Mouse (Mus musculus) macrophage (primary cell): Measurements from ENCODE around the gene Prdx5. TPM values are rescaled to one million over a fixed set of nuclear protein-coding genes. Genes with fewer than 3 reads are reported as not detected.

ENCODE experiments used
- H3K27ac ChIP-seq: fragments of 350-480 bp; formaldehyde crosslinking; 2 replicates; pipeline ENCODE4 v1.9.0; 2021
- H3K36me3 ChIP-seq: fragments of 350-480 bp; formaldehyde crosslinking; 2 replicates; pipeline ENCODE4 v1.9.0; 2021; ENCODE audit errors: inconsistent target
- H3K4me3 ChIP-seq: fragments of 350-480 bp; formaldehyde crosslinking; 2 replicates; pipeline ENCODE4 v1.9.0; 2021; ENCODE audit errors: inconsistent target
- H3K79me2 ChIP-seq: fragments of 350-480 bp; formaldehyde crosslinking; 2 replicates; pipeline ENCODE4 v1.9.0; 2021; ENCODE audit errors: inconsistent target
- WGBS: methylation state at CpG from one replicate; pipeline ENCODE4 v1.1.7; 2026; ENCODE audit warnings: inconsistent platforms; ENCODE audit not compliant: missing documents; 5-methylcytosine and 5-hydroxymethylcytosine counted together
- polyA plus RNA-seq: library from polyadenylated mRNA; stranded (reverse); fragments of 250-400 nt; gene quantifications from 3 replicates; pipeline ENCODE4 v1.2.4, GENCODE M21; 2018; ENCODE audit warnings: inconsistent platforms

Prdx5 gene
- polyA plus RNA-seq, 1 experiment from 2014 or later = 147 TPM

GRCm38 (mm10) chr19:6926559-6927255 lies 16.8 kb upstream of the Prdx5 start:
- 32% methylated on average over 26 of the region's 26 CpGs for WGBS
- no peaks in the 10 kb centered on the region for H3K36me3 ChIP-seq
- H3K4me3 ChIP-seq = no peak overlapping the region
- no peak overlapping the region for H3K27ac ChIP-seq
- no peaks in the 10 kb centered on the region for H3K79me2 ChIP-seq

DNA sequence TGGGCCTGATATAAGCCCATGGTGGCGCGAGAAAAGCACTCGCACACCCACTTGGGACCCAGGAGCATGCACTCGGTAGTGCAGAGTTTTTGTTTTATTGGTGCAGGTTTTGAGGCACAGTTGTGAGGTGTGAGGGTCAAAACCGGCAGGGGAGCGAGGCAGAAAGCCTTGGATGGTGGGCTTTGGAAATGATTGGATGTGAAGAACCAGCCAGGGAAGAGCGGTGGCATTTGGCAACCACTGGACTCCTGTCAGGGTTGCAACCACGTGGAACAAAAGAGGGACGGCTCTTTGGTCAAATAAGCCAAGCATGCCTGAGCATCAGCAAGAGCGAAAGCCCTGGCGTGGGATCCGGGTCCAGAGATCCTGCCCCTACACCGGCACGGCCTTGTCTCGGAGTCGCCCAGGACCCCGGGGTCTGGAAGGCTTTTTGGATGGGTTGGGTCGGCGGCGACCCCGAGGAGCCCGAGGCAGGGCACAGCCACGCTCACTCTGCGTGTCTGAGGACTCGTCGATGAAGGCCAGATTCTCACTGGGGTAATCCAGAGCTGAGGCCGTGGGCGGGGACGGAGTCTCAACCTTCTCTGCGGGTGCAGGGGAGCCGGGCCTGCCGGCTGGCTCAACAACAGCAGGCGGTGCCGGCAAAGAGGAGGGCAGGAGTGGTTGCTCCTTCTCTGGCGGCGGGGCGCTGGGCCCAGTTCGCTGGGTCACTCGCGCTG lies 15.9 kb upstream of the Prdx5 start:
- peaks cover 5% of the 10 kb centered on the region for H3K79me2 ChIP-seq
- 43% methylated on average over 33 of the region's 40 CpGs for WGBS
- no peak overlapping the region for H3K27ac ChIP-seq
- H3K36me3 ChIP-seq = no peaks in the 10 kb centered on the region
- no peak overlapping the region for H3K4me3 ChIP-seq

DNA sequence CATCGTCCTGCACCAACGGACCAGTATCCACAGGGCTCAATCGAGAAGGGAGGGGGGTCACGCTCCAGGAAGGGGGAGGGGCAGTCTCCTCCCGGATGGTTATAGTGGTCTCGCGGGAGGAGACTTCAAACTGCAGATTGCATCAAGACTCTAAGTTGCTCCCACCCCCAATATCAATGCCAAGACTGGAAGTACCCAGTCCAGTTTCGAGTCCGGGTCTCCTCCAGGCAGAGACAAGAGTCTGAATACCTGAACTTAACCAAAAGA lies 15.3 kb upstream of the Prdx5 start, which contains the start of gene Catsperz:
Catsperz (minus strand) TSS at position 74 of the 267 bp plus-strand sequence.
- Histone ChIP-seq H3K36me3 (no peaks in the 10 kb centered on the region), H3K79me2 (peaks cover 10% of the 10 kb centered on the region), H3K4me3 (no peak within 1 kb of the TSS), H3K27ac (no peak within 1 kb of the TSS)
- 8% methylated on average over 9 of the region's 9 CpGs for WGBS

GRCm38 (mm10) chr19:6924461-6925306 lies 14.8 kb upstream of the Prdx5 start:
- no peaks in the 10 kb centered on the region for H3K36me3 ChIP-seq
- H3K79me2 ChIP-seq = peaks cover 16% of the 10 kb centered on the region
- no peak overlapping the region for H3K27ac ChIP-seq
- 6% methylated on average over 37 of the region's 39 CpGs for WGBS
- no peak overlapping the region for H3K4me3 ChIP-seq

GRCm38 (mm10) chr19:6922901-6923735 lies 13.2 kb upstream of the Prdx5 start:
- no peak overlapping the region for H3K4me3 ChIP-seq
- no peak overlapping the region for H3K27ac ChIP-seq
- 75% methylated on average over 6 of the region's 6 CpGs for WGBS
- peaks cover 10% of the 10 kb centered on the region; the same call in 1 of the 2 replicates for H3K36me3 ChIP-seq
- H3K79me2 ChIP-seq = peaks cover 32% of the 10 kb centered on the region

GRCm38 (mm10) chr19:6921647-6922567 lies 12.0 kb upstream of the Prdx5 start, which contains the start of gene Esrra:
Esrra (minus strand) TSS chr19:6921813.
- peaks cover 44% of the 10 kb centered on the region for H3K79me2 ChIP-seq

GRCm38 (mm10) chr19:6920741-6921636 lies 11.1 kb upstream of the Prdx5 start:
- Histone ChIP-seq H3K27ac (peak overlapping the region; percentile 72), H3K36me3 (peaks cover 11% of the 10 kb centered on the region; the same call in 1 of the 2 replicates), H3K79me2 (peaks cover 53% of the 10 kb centered on the region), H3K4me3 (peak overlapping the region; percentile 85)
- WGBS = 1% methylated on average over 28 of the region's 48 CpGs

More at GRCm38 (mm10) chr19:6921647-6922567, 12.0 kb upstream of the Prdx5 start, which contains the start of gene Esrra:
- H3K27ac ChIP-seq = peak within 1 kb of the TSS; percentile 83
- under 1% methylated on average over 66 of the region's 66 CpGs for WGBS
- peak within 1 kb of the TSS; percentile 85 for H3K4me3 ChIP-seq
- H3K36me3 ChIP-seq = peaks cover 11% of the 10 kb centered on the region; the same call in 1 of the 2 replicates

GRCm38 (mm10) chr19:6919876-6920740 lies 10.2 kb upstream of the Prdx5 start:
- H3K36me3 ChIP-seq = peaks cover 11% of the 10 kb centered on the region; the same call in 1 of the 2 replicates
- peak overlapping the region; percentile 72 for H3K27ac ChIP-seq
- WGBS = 62% methylated on average over 8 of the region's 8 CpGs
- H3K79me2 ChIP-seq = peaks cover 62% of the 10 kb centered on the region
- H3K4me3 ChIP-seq = peak overlapping the region; percentile 85

GRCm38 (mm10) chr19:6919431-6919830 lies 9.5 kb upstream of the Prdx5 start:
- Histone ChIP-seq H3K36me3 (peaks cover 11% of the 10 kb centered on the region; the same call in 1 of the 2 replicates), H3K27ac (no peak overlapping the region), H3K79me2 (peaks cover 69% of the 10 kb centered on the region), H3K4me3 (no peak overlapping the region)

- 89% methylated on average over 4 of the region's 4 CpGs for WGBS
- Histone ChIP-seq H3K79me2 (peaks cover 80% of the 10 kb centered on the region), H3K27ac (no peak overlapping the region), H3K36me3 (peaks cover 22% of the 10 kb centered on the region; the same call in 1 of the 2 replicates), H3K4me3 (no peak overlapping the region)
Measured at GRCm38 (mm10) chr19:6918321-6918720, 8.4 kb upstream of the Prdx5 start.

- 91% methylated on average over 4 of the region's 4 CpGs for WGBS
- Histone ChIP-seq H3K27ac (no peak overlapping the region), H3K4me3 (no peak overlapping the region), H3K79me2 (peaks cover 98% of the 10 kb centered on the region), H3K36me3 (peaks cover 33% of the 10 kb centered on the region; the same call in 1 of the 2 replicates)
Measured at GRCm38 (mm10) chr19:6916496-6916895, 6.6 kb upstream of the Prdx5 start.
